ENCODE assay signal across 36 mouse cellular contexts in the genomic region with DNA sequence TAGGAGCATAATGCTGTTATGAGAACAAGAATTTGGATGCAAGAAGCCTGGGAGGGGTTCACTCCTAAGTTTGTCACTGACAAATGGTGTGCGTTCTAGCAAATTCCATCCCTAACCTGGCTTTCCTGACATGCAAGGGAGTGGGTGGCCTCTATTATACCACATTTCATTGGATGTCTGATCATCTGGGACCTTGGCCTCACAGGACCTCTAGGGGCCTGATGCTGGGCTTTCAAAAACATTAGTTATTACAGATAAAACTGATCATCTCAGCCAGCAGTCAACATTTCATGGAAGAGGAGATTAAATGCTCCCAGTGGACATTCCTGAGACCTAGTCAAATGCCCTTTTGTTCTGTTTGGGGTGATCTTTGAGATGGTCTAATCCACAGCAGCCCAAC. TPM values are rescaled to one million over a fixed set of nuclear protein-coding genes. Genes with fewer than 3 reads are reported as not detected.
"Had no signal": no experiment of that assay in that cellular context is flagged by ENCODE, and none has a peak within 500 bp of the region (broad histone marks: within the 10 kb centered on the region; RNA-seq: fewer than 3 reads in every experiment).

No protein-coding gene starts in this region.

- H3K9me3 ChIP-seq: limb, embryonic 10.5 days; limb, embryonic 12.5 days; limb, embryonic 13.5 days; limb, embryonic 15.5 days; liver, embryonic 12.5 days; liver, embryonic 13.5 days; liver, embryonic 15.5 days; lung, embryonic 15.5 days; midbrain, embryonic 10.5 days; midbrain, embryonic 12.5 days; midbrain, embryonic 13.5 days; neural tube, embryonic 12.5 days had no signal

- DNase-seq: left cerebral cortex, postnatal 4 days; liver; liver, embryonic 13.5 days; liver, postnatal 0 days; lung, adult 18-20 months; lung, adult 2 months; lung, embryonic 14.5 days; lung, postnatal 10 days; lung, postnatal 14 days; lung, postnatal 36 days; lung, postnatal 4 days; midbrain, embryonic 14.5 days had no signal

- H3K4me2 ChIP-seq: limb, embryonic 12.5 days; limb, embryonic 13.5 days; limb, embryonic 15.5 days; liver, embryonic 11.5 days; liver, embryonic 12.5 days; liver, embryonic 13.5 days; liver, embryonic 15.5 days; lung, embryonic 14.5 days; lung, embryonic 15.5 days; midbrain, embryonic 12.5 days; midbrain, embryonic 13.5 days; neural tube, embryonic 12.5 days had no signal

- H3K27me3 ChIP-seq: limb, embryonic 12.5 days; limb, embryonic 13.5 days; limb, embryonic 15.5 days; liver, embryonic 12.5 days; liver, embryonic 13.5 days; liver, embryonic 15.5 days; lung, embryonic 15.5 days; megakaryocyte, embryonic 14.5 days; midbrain, embryonic 12.5 days; midbrain, embryonic 13.5 days; neural tube, embryonic 12.5 days had no signal

- H3K9ac ChIP-seq: limb, embryonic 12.5 days; limb, embryonic 13.5 days; limb, embryonic 15.5 days; liver, embryonic 12.5 days; liver, embryonic 13.5 days; liver, embryonic 14.5 days; liver, embryonic 15.5 days; liver, postnatal 0 days; lung, embryonic 14.5 days; lung, embryonic 15.5 days; midbrain, embryonic 12.5 days; midbrain, embryonic 13.5 days; neural tube, embryonic 12.5 days had no signal

- H3K4me1 ChIP-seq: limb, embryonic 10.5 days; limb, embryonic 12.5 days; limb, embryonic 13.5 days; limb, embryonic 15.5 days; liver, embryonic 12.5 days; liver, embryonic 13.5 days; liver, embryonic 15.5 days; lung, embryonic 15.5 days; megakaryocyte, embryonic 14.5 days; midbrain, embryonic 10.5 days; midbrain, embryonic 12.5 days; midbrain, embryonic 13.5 days; neural tube, embryonic 12.5 days had no signal

- H3K27ac ChIP-seq: limb, embryonic 10.5 days; limb, embryonic 12.5 days; limb, embryonic 13.5 days; limb, embryonic 15.5 days; liver, embryonic 12.5 days; liver, embryonic 13.5 days; liver, embryonic 14.5 days; liver, embryonic 15.5 days; lung, embryonic 15.5 days; macrophage; midbrain, embryonic 10.5 days; midbrain, embryonic 12.5 days; midbrain, embryonic 13.5 days; neural tube, embryonic 12.5 days had no signal

- H3K36me3 ChIP-seq: limb, embryonic 10.5 days; limb, embryonic 12.5 days; limb, embryonic 13.5 days; limb, embryonic 15.5 days; liver, embryonic 12.5 days; liver, embryonic 13.5 days; liver, embryonic 15.5 days; lung, embryonic 15.5 days; midbrain, embryonic 10.5 days; midbrain, embryonic 12.5 days; midbrain, embryonic 13.5 days; neural tube, embryonic 12.5 days had no signal

- ATAC-seq: liver, embryonic 12.5 days; liver, postnatal 0 days; lung, postnatal 0 days; midbrain, embryonic 13.5 days; midbrain, embryonic 16.5 days had no signal

- H3K4me3 ChIP-seq: limb, embryonic 10.5 days; limb, embryonic 12.5 days; limb, embryonic 13.5 days; limb, embryonic 15.5 days; liver, embryonic 12.5 days; liver, embryonic 13.5 days; liver, embryonic 15.5 days; lung, embryonic 15.5 days; megakaryocyte, embryonic 14.5 days; midbrain, embryonic 10.5 days; midbrain, embryonic 12.5 days; midbrain, embryonic 13.5 days; myocyte; neural tube, embryonic 12.5 days had no signal

RNA-seq across cellular contexts. Expression of a gene that starts 34.0 kb away (rescaled TPM):
- total RNA-seq: liver, adult 2 months; megakaryocyte progenitor cell, adult 5-6 weeks; megakaryocyte, adult 5-6 weeks; megakaryocyte-erythroid progenitor cell, adult 5-6 weeks; monocyte, adult 5-6 weeks had no signal
- polyA plus RNA-seq: limb, embryonic 10.5 days; liver, adult 2 months; liver, embryonic 11.5 days; liver, embryonic 12.5 days; liver, embryonic 13.5 days; liver, embryonic 15.5 days; liver, embryonic 16.5 days; liver, postnatal 0 days; lung, embryonic 14.5 days; lung, embryonic 15.5 days; macrophage; myocyte had no signal
